Mouse (Mus musculus): ENCODE measurements at regions not wholly inside any gene's neighbourhood (a gene's known extent, or its start where the extent isn't known, plus 50 kb on each side); places are given as distances from the start of the nearest gene placed in this dataset.

DNA sequence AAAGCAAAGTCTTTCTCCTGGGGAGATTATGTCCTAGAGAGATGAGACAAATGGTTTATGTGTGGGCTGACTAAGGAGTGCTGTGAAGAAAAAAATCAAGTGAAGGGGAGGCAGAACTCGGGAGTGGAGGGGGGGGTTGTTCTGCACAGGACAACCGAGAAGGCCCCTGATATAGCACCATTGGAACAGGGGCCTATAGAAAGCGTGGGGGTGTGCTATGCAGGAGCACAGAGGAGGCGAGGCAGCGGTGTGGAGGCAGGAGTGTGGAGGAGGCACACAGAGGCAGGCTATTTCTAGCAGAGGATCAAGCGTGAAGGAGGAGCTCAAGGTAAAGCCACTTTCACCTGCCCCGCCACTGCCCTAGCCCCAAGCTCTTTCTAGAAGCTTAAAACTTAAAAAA lies 88.0 kb upstream of the Dapk1 start:
- CTCF ChIA-PET, result no interaction called here

- CTCF ChIA-PET, result no interaction called here
These were observed 86.9 kb upstream of the Dapk1 start for GRCm38 (mm10) chr13:60514806-60515205.

- CTCF ChIA-PET, result no interaction called here
These were observed 83.7 kb upstream of the Dapk1 start for GRCm38 (mm10) chr13:60518010-60518409.

DNA sequence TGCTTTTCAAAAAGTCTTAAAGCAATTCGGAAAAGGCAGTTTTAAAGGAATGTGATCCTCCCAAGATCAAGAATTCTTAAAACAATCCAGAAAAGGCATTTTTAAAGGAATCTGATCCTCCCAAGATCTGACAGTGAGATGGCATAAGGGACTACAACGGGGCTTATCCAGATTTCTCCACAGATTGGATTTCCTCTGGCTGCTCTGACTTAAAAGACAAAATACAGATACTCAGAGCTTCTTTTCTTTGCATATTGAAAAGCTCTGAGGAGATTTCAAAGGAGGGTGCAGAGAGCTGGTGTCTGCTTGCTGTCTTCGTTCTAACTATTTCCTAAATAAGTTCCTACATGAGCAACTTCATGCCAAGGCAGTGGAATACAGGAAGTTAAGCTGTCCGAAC lies 82.0 kb upstream of the Dapk1 start:
- CTCF ChIA-PET, result no interaction called here

- CTCF ChIA-PET, result interaction anchor here (0.6 kb wide), 1 partner anchor 25 kb away, joined by 4 read pairs; no protein-coding TSS in a partner anchor
These were observed 78.9 kb upstream of the Dapk1 start for GRCm38 (mm10) chr13:60522719-60523450.

GRCm38 (mm10) chr13:60527806-60528205 lies 73.9 kb upstream of the Dapk1 start:
- CTCF ChIA-PET, result no interaction called here

- CTCF ChIA-PET, result no interaction called here
These were observed 72.9 kb upstream of the Dapk1 start for GRCm38 (mm10) chr13:60528819-60529218.

- CTCF ChIA-PET, result no interaction called here
These were observed 72.2 kb upstream of the Dapk1 start for GRCm38 (mm10) chr13:60529381-60530069.

GRCm38 (mm10) chr13:60533871-60534427 lies 67.8 kb upstream of the Dapk1 start:
- CTCF ChIA-PET, result no interaction called here

GRCm38 (mm10) chr13:60534501-60534900 lies 67.2 kb upstream of the Dapk1 start:
- CTCF ChIA-PET, result no interaction called here

GRCm38 (mm10) chr13:60535045-60535444 lies 66.7 kb upstream of the Dapk1 start:
- CTCF ChIA-PET, result no interaction called here

GRCm38 (mm10) chr13:60536725-60537124 lies 65.0 kb upstream of the Dapk1 start:
- CTCF ChIA-PET, result no interaction called here

DNA sequence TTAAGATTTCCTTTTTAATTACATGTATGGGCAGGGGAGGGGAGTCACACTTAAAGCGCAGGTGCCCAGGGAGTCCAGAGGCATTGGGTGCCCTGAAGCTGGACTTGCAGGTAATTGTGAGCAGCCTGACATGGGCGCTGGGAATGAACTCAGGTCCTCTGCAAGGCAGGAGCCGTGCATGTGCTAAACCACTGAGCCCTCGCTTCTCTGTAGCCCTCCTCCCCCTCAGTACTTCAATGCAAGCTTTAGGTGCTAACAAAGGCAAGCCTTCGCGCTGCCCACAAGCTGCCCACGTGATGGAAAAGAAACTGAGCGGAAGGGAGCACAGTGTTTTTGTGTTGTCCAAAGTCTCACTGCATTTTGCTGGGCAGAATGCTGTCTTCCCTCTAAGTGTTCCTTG lies 63.6 kb upstream of the Dapk1 start:
- CTCF ChIA-PET, result no interaction called here

GRCm38 (mm10) chr13:60541165-60541564 lies 60.6 kb upstream of the Dapk1 start:
- CTCF ChIA-PET, result no interaction called here

DNA sequence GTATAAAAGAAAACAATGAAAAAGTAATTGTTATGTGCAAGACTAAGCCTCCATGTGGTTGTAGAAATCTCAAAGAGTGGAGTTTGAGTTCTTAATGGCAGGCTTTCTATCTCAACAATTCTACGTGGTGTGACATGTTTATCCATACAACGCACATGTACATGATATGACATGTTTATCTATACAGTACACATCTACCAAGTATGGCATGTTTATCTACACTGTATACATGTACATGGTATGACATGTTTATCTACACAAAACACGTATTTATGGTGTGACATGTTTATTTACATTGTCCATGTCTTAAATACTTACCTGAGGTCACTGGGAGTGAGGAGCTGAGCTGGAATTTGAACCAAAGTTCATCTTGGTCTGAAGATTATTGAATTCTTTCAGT lies 57.4 kb upstream of the Dapk1 start:
- CTCF ChIA-PET, result no interaction called here

GRCm38 (mm10) chr13:60545999-60546733 lies 55.6 kb upstream of the Dapk1 start:
- CTCF ChIA-PET, result no interaction called here
